Mouse (Mus musculus): ENCODE results near the gene Rnf145.
"Not testable (repeated sequence)": the region's sequence is repeated elsewhere in the genome, so short reads cannot be mapped to it uniquely, and the experiment has no call there.

The Rnf145 gene

GRCm38 (mm10) chr11:44562389-44563135 is 43.8 kb downstream of the Rnf145 start:
- in situ Hi-C loops (cut with MboI, MseI), result loop anchor here (5.0 kb wide), 1 partner anchor 95 kb away; no protein-coding TSS in a partner anchor

GRCm38 (mm10) chr11:44564245-44564864 is 45.6 kb downstream of the Rnf145 start:
- in situ Hi-C loops (cut with MboI, MseI), result loop anchor here (5.0 kb wide), 1 partner anchor 97 kb away; no protein-coding TSS in a partner anchor

- in situ Hi-C loops (cut with MboI, MseI), result loop anchor here (5.0 kb wide), 1 partner anchor 98 kb away; no protein-coding TSS in a partner anchor
Measured at GRCm38 (mm10) chr11:44564940-44565339, 46.2 kb downstream of the Rnf145 start.

GRCm38 (mm10) chr11:44570336-44570735 is 51.6 kb downstream of the Rnf145 start:
- in situ Hi-C loops (cut with MboI, MseI), result not testable (repeated sequence)

- in situ Hi-C loops (cut with MboI, MseI), result no loop called here
Measured at GRCm38 (mm10) chr11:44572781-44573180, 54.0 kb downstream of the Rnf145 start.

GRCm38 (mm10) chr11:44573396-44573795 is 54.6 kb downstream of the Rnf145 start:
- in situ Hi-C loops (cut with MboI, MseI), result no loop called here

- in situ Hi-C loops (cut with MboI, MseI), result no loop called here
Measured at GRCm38 (mm10) chr11:44574391-44574790, 55.6 kb downstream of the Rnf145 start.

- in situ Hi-C loops (cut with MboI, MseI), result loop anchor here (25.0 kb wide), 1 partner anchor 1062 kb away; no protein-coding TSS in a partner anchor
Measured at GRCm38 (mm10) chr11:44574820-44575219, 56.1 kb downstream of the Rnf145 start.

GRCm38 (mm10) chr11:44577911-44578310 is 59.1 kb downstream of the Rnf145 start:
- in situ Hi-C loops (cut with MboI, MseI), result loop anchor here (25.0 kb wide), 1 partner anchor 1059 kb away; no protein-coding TSS in a partner anchor

- in situ Hi-C loops (cut with MboI, MseI), result loop anchor here (25.0 kb wide), 1 partner anchor 1056 kb away; no protein-coding TSS in a partner anchor
Measured at GRCm38 (mm10) chr11:44581277-44581683, 62.5 kb downstream of the Rnf145 start.

GRCm38 (mm10) chr11:44586047-44586696 is 67.4 kb downstream of the Rnf145 start:
- in situ Hi-C loops (cut with MboI, MseI), result loop anchor here (25.0 kb wide), 1 partner anchor 1051 kb away; no protein-coding TSS in a partner anchor

- in situ Hi-C loops (cut with MboI, MseI), result loop anchor here (5.0 to 25.0 kb wide), 3 partner anchors 419 to 1912 kb away; no protein-coding TSS in a partner anchor
Measured at GRCm38 (mm10) chr11:44593016-44593415, 74.3 kb downstream of the Rnf145 start.

GRCm38 (mm10) chr11:44594768-44595167 is 76.0 kb downstream of the Rnf145 start:
- in situ Hi-C loops (cut with MboI, MseI), result loop anchor here (5.0 to 25.0 kb wide), 3 partner anchors 418 to 1910 kb away; no protein-coding TSS in a partner anchor

- in situ Hi-C loops (cut with MboI, MseI), result loop anchor here (25.0 kb wide), 1 partner anchor 930 kb away; no protein-coding TSS in a partner anchor
Measured at GRCm38 (mm10) chr11:44606881-44607280, 88.1 kb downstream of the Rnf145 start.

GRCm38 (mm10) chr11:44608646-44609045 is 89.9 kb downstream of the Rnf145 start:
- in situ Hi-C loops (cut with MboI, MseI), result loop anchor here (25.0 kb wide), 1 partner anchor 929 kb away; no protein-coding TSS in a partner anchor

GRCm38 (mm10) chr11:44610971-44611781 is 92.4 kb downstream of the Rnf145 start:
- in situ Hi-C loops (cut with MboI, MseI), result loop anchor here (10.0 to 25.0 kb wide), 2 partner anchors 926 to 1274 kb away; no protein-coding TSS in a partner anchor

- in situ Hi-C loops (cut with MboI, MseI), result loop anchor here (10.0 to 25.0 kb wide), 2 partner anchors 925 to 1273 kb away; no protein-coding TSS in a partner anchor
Measured at GRCm38 (mm10) chr11:44612156-44612555, 93.4 kb downstream of the Rnf145 start.

GRCm38 (mm10) chr11:44612681-44613410 is 94.1 kb downstream of the Rnf145 start:
- in situ Hi-C loops (cut with MboI, MseI), result loop anchor here (10.0 to 25.0 kb wide), 2 partner anchors 924 to 1272 kb away; no protein-coding TSS in a partner anchor

- in situ Hi-C loops (cut with MboI, MseI), result loop anchor here (10.0 to 25.0 kb wide), 2 partner anchors 924 to 1271 kb away; no protein-coding TSS in a partner anchor
Measured at GRCm38 (mm10) chr11:44613411-44614180, 94.8 kb downstream of the Rnf145 start.
